Mouse (Mus musculus) embryonic stem cell, embryonic (primary cell): Measurements from ENCODE around the gene Cdh12.
"Not testable (repeated sequence)": the region's sequence is repeated elsewhere in the genome, so short reads cannot be mapped to it uniquely, and the experiment has no call there.

Experiments
- CTCF ChIA-PET, 4 experiments: fragments of 300-600 bp in 2 of 4; fragments of 350-600 bp in 2 of 4; sonication (Branson Sonifier 250); formaldehyde crosslinking; loops; one replicate each; lab custom pipeline; 2022; ENCODE audit warnings: inconsistent platforms in 2 of 4; lab: Charles Lee
- POLR2A ChIA-PET, 4 experiments: fragments of 300-600 bp in 2 of 4; fragments of 350-600 bp in 2 of 4; sonication (Branson Sonifier 250); formaldehyde crosslinking; loops; one replicate each; lab custom pipeline; 2022; ENCODE audit warnings: antibody characterized with exemption in 4 of 4, inconsistent platforms in 1 of 4; lab: Charles Lee

Cdh12 gene

GRCm38 (mm10) chr15:20448861-20449663, at the start of gene Cdh12:
Gene Cdh12, plus strand, starts transcription at chr15:20449265.
- CTCF ChIA-PET, result no interaction called here
- POLR2A ChIA-PET, result no interaction called here

GRCm38 (mm10) chr15:20403596-20403995, 45.5 kb upstream of the Cdh12 start:
- CTCF ChIA-PET, result interaction anchor here in 2 of 4 experiments (0.7 to 1.5 kb wide), 3 partner anchors 9 to 19 kb away, joined by 3 read pairs; no protein-coding TSS in a partner anchor
- POLR2A ChIA-PET, result no interaction called here

DNA sequence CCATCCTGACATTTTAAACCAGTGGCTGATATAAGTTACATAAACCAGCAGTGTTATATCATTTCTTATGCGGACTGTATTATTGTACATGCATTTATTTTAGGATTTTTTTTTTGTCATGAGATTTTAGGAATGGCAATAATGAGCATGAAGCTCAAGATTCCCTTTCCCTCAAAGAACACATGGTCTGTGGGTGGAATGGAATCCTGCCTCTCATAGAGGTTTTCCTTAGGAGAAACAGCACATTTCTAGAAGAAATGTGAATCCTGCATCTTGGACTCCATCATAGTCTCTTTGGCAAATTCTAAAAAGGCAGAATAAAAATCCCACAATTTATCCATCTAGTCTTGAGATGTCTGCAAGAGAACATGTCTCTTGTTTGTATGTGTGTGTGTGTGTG, 35.7 kb upstream of the Cdh12 start:
- CTCF ChIA-PET, result no interaction called here
- POLR2A ChIA-PET, result no interaction called here

- POLR2A ChIA-PET, result no interaction called here
Observed at GRCm38 (mm10) chr15:20436356-20436755, 12.7 kb upstream of the Cdh12 start.

DNA sequence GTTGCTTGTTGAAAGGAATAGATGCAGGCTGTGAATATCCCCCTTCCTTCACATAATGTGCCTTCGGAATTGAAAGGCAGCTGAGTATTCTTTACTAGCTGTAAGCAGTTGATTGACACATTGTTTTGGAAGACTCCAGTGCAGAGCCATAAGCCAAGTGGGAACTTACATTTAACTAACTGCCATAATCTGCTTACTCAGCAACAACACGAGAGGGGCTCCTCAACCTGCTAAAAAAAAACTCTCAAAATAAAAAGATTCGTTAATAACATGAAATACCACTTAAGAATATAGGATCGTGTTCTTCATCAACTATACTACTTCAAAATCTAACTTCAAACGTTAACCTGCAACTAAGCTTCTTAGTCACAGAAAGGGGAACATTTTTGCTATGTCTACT, 1.5 kb downstream of the Cdh12 start:
- POLR2A ChIA-PET, result no interaction called here
- CTCF ChIA-PET, result no interaction called here

More at GRCm38 (mm10) chr15:20436356-20436755, 12.7 kb upstream of the Cdh12 start:
- CTCF ChIA-PET, result interaction anchor here in 1 of 4 experiments (0.6 kb wide), 1 partner anchor 976 kb away, joined by 3 read pairs; no protein-coding TSS in a partner anchor

DNA sequence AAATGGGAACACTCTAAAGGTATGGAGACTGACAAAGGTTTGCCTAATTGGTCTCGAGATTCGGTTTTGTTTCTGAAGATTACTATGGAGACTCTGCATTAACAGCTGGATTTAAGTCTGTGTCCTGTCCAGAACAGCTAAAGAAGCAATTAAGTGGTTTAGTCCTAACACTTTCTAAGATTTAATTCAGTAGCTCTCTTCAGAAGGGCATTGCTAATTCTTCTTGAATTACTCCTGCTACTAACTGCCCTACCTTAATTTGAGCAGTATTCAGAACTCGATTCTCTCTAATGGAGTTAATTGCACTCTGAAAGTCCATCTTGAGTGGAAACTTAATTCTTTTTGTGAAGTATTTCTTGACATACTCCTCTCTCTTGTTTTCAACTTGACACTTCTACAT, 9.4 kb downstream of the Cdh12 start:
- CTCF ChIA-PET, result no interaction called here
- POLR2A ChIA-PET, result no interaction called here

GRCm38 (mm10) chr15:20462500-20462899, 13.4 kb downstream of the Cdh12 start:
- POLR2A ChIA-PET, result no interaction called here
- CTCF ChIA-PET, result no interaction called here

- POLR2A ChIA-PET, result no interaction called here
- CTCF ChIA-PET, result no interaction called here
Observed at GRCm38 (mm10) chr15:20463601-20464000, 14.5 kb downstream of the Cdh12 start.

DNA sequence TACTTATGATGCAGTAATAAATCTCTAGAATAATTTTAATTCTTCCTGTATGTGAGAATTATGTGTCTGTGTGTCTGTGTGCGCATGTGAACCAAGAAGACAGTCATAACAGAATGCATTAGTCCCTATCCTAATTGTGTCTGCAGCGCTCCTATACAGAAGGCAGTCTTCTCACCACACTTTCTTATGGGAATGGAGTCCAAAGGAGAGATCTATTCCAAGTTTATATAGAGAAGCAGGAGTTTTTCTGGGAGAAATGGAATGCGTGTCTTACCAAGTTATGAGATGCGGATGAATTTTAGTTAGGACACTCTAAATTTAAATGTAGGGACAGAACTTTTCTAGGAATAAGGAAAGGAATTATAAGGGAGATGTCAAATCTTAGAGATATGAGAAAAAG, 101.9 kb downstream of the Cdh12 start:
- CTCF ChIA-PET, result no interaction called here
- POLR2A ChIA-PET, result no interaction called here

DNA sequence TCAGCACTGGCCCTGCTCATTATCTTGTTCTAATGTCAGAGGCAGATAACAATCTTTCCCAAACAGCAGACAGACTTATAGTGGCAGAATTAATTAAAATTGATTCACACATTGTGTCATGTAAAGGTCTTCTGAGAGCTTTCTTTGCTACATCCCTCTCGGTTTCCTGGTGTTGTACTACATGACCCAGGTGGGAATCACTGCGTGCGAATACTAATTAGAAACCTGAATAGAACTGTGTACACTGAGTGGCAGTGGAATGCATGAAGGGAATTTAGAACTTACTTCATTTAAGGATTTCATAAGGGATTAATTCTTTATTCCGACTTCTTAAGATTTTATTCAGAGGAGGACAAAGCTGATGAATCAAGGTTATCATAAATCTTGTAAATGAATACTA, 121.9 kb downstream of the Cdh12 start:
- ChIA-PET CTCF (no interaction called here), POLR2A (no interaction called here)

GRCm38 (mm10) chr15:20582567-20583075, 133.6 kb downstream of the Cdh12 start:
- POLR2A ChIA-PET, result no interaction called here
- CTCF ChIA-PET, result no interaction called here

DNA sequence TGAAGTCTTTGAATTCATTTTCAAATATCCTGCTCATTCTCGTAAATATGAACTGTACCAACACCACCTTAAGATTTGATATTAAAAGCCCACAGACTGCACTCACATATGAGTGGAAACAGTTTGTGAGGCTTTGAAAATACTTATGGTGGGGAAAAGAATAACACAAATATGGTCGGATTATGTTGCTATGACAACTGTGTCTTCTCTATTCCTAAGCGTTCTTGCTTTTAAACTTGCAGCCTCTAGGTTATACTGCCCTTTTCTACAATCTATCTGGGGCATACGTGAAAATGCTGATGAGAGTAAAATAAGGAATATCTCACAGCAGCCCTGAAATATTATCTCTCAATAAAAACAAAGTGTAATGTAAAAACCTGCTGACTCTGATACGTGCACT, 142.5 kb downstream of the Cdh12 start:
- CTCF ChIA-PET, result no interaction called here
- POLR2A ChIA-PET, result no interaction called here

- CTCF ChIA-PET, POLR2A ChIA-PET: not testable (repeated sequence)
Observed at GRCm38 (mm10) chr15:20605751-20606150, 156.7 kb downstream of the Cdh12 start.

GRCm38 (mm10) chr15:20634593-20634992, 185.5 kb downstream of the Cdh12 start:
- ChIA-PET CTCF (no interaction called here), POLR2A (no interaction called here)

DNA sequence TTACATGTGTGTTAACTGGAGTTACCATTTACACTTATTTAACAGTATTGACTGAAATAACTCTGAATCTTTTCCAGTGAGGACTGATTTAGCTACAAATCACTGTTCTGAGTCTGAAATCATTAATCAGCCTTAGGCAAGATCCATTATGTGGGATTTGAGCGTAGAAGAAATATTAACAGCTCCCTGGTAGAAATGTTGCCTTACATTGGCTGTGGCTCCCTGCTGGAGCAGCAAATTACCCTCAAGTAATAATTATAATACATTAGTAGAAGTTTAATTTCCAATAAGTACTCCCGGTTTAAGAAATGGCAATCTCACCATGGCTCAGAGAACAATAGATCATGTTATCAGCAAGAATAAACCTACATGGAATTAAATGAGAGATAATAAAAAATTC, 190.1 kb downstream of the Cdh12 start:
- ChIA-PET POLR2A (no interaction called here), CTCF (no interaction called here)

GRCm38 (mm10) chr15:20642905-20643414, 193.9 kb downstream of the Cdh12 start:
- CTCF ChIA-PET, result no interaction called here
- POLR2A ChIA-PET, result no interaction called here

- ChIA-PET POLR2A (no interaction called here), CTCF (no interaction called here)
Observed at GRCm38 (mm10) chr15:20660221-20660620, 211.2 kb downstream of the Cdh12 start.

DNA sequence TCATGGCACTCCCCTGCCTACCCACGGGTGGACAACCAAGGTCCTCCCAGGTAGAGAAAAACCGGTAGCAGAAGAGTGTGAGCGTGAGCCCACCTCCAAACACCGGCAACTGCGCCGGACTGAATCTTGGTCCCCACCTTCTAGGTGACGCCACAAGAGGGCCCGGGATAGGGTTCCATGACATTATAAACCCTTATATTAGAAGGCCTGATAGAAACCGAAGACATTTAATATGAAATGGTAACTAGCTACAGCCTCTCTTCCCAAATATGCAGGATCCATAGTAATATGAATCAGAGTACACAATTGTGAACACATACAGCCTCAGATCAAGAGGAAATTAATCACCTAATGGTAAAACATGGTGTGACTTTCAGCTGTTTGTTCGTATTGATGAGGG, 217.6 kb downstream of the Cdh12 start, which contains the start of gene Acot10:
Acot10 (minus strand) TSS at position 101 of the 400 bp plus-strand sequence.
- CTCF ChIA-PET, result no interaction called here
- POLR2A ChIA-PET, result no interaction called here

DNA sequence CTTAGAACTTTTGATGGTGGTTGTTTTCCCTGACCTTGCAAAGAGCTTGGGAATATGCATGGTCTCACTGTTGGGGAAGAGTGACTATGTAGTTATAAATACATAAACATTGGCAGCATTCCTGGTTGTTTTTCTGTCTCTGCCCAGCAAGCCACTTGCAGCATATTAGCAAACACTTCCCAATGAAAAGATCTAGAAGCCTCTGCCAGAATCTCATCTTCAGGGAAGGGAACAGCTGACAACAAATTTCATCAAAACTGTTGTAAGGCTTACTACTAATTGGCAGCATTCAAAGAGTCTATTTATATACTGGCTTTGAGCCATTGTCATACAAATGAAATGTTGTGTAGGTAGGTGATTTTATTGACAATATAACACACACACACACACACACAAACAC, 218.3 kb downstream of the Cdh12 start:
- ChIA-PET POLR2A (no interaction called here), CTCF (no interaction called here)

GRCm38 (mm10) chr15:20667989-20668388, 218.9 kb downstream of the Cdh12 start:
- POLR2A ChIA-PET, result no interaction called here
- CTCF ChIA-PET, result interaction anchor here in 1 of 4 experiments (0.6 kb wide), 1 partner anchor 53 kb away, joined by 3 read pairs; no protein-coding TSS in a partner anchor

DNA sequence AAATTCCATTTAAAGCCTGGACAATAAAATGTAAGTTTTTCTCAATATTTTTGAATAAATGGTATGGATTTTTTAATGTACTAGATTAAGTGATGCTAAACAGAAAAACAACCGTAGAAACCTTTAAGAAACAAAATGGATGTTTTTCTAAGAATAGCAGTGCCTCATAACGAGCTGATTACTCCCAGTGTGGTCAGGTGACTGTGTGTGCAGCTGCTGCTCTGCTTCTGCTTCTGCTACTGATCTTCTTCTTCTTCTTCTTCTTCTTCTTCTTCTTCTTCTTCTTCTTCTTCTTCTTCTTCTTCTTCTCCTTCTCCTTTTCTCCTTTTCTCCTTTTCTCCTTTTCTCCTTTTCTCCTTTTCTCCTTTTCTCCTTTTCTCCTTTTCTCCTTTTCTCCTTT, 220.4 kb downstream of the Cdh12 start:
- POLR2A ChIA-PET, CTCF ChIA-PET: not testable (repeated sequence)
